Comparison of ENCODE assay signal across 13 mouse cellular contexts in the genomic region with DNA sequence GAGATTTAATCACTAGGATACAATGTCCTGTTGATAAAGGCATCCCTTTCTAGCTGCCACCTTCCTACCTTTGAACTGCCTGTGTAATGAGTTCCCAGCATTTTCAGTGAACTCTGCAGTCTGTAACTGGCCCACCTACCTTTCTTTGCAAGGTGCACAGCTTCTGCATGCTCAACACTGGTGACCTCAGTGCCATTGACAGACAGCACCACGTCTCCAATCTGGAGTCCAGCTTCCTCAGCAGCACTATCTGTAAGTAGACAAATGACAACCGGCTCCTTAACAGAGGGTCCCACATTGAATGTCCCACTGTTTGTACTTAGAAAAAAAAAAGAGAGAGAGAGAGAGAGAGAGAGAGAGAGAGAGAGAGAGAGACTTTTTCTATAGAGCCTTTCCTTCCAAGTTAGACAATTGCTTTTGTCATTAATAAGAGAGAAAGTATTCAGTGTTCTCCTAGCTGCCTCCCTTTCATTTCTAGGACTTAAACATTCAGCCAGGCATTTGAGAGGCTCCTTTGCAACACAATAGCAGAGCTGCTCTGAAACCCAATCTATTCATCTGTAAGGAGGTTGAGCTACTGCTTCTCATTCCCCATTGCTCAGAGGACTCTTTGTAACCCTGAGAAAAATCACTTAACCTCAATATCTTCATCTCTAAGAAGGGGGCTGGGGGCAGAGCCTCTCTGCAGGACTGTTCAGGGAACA. TPM values are rescaled to one million over a fixed set of nuclear protein-coding genes. Genes with fewer than 3 reads are reported as not detected.
DNase-seq lines count a peak whose midpoint lies in the region; ATAC-seq lines count a peak whose summit lies in the region.
"Had no signal": no experiment of that assay in that cellular context is flagged by ENCODE, and none has a peak within 500 bp of the region (broad histone marks: within the 10 kb centered on the region; RNA-seq: fewer than 3 reads in every experiment).

No protein-coding gene starts in this region.

- H3K27ac ChIP-seq in neural tube, embryonic 12.5 days: no peak overlapping the region
- no peak overlapping the region for H3K27ac ChIP-seq in embryonic facial prominence, embryonic 14.5 days (replicated peaks; ENCODE audit: low read depth, low read length)
- no peak overlapping the region for H3K27ac ChIP-seq in hindbrain, embryonic 14.5 days
- H3K27ac ChIP-seq in heart, embryonic 10.5 days: no peak overlapping the region
- H3K27ac ChIP-seq: hindbrain, embryonic 15.5 days had no signal

- ATAC-seq in neural tube, embryonic 12.5 days (ENCODE audit: low FRiP score, low read depth): peak; percentile 65
- ATAC-seq in embryonic facial prominence, embryonic 14.5 days (ENCODE audit: low read depth): peak; percentile 41; the same call in 1 of the 2 replicates
- peak; percentile 66; the same call in 1 of the 2 replicates for ATAC-seq in hindbrain, embryonic 14.5 days (ENCODE audit: low FRiP score)
- ATAC-seq: lung, postnatal 0 days had no signal

- H3K36me3 ChIP-seq in neural tube, embryonic 12.5 days: no peaks in the 10 kb centered on the region
- H3K36me3 ChIP-seq in embryonic facial prominence, embryonic 14.5 days (ENCODE audit: control insufficient read depth, insufficient read depth, low read length): no peaks in the 10 kb centered on the region
- no peaks in the 10 kb centered on the region for H3K36me3 ChIP-seq in hindbrain, embryonic 14.5 days (replicated peaks; ENCODE audit: control insufficient read depth, insufficient read depth)
- no peaks in the 10 kb centered on the region for H3K36me3 ChIP-seq in heart, embryonic 10.5 days
- H3K36me3 ChIP-seq: hindbrain, embryonic 15.5 days had no signal

- WGBS in neural tube, embryonic 12.5 days: 8% methylated on average over 2 of the region's 2 CpGs
- WGBS in embryonic facial prominence, embryonic 14.5 days: 13% methylated on average over 2 of the region's 2 CpGs
- WGBS in hindbrain, embryonic 14.5 days: 1% methylated on average over 2 of the region's 2 CpGs
- WGBS in heart, embryonic 10.5 days: 24% methylated on average over 2 of the region's 2 CpGs

- H3K9ac ChIP-seq in neural tube, embryonic 12.5 days: no peak overlapping the region
- no peak overlapping the region for H3K9ac ChIP-seq in embryonic facial prominence, embryonic 14.5 days (ENCODE audit: low read depth, low read length)
- H3K9ac ChIP-seq in hindbrain, embryonic 14.5 days: no peak overlapping the region
- H3K9ac ChIP-seq: hindbrain, embryonic 15.5 days had no signal

- no peaks in the 10 kb centered on the region for H3K9me3 ChIP-seq in neural tube, embryonic 12.5 days
- no peaks in the 10 kb centered on the region for H3K9me3 ChIP-seq in embryonic facial prominence, embryonic 14.5 days (ENCODE audit: control insufficient read depth, low read length)
- H3K9me3 ChIP-seq in hindbrain, embryonic 14.5 days (ENCODE audit: control insufficient read depth, low read length): no peaks in the 10 kb centered on the region
- H3K9me3 ChIP-seq in heart, embryonic 10.5 days: no peaks in the 10 kb centered on the region
- H3K9me3 ChIP-seq: hindbrain, embryonic 15.5 days had no signal

- no peak overlapping the region for H3K4me3 ChIP-seq in neural tube, embryonic 12.5 days
- no peak overlapping the region for H3K4me3 ChIP-seq in embryonic facial prominence, embryonic 14.5 days (ENCODE audit: low read depth, low read length)
- H3K4me3 ChIP-seq in hindbrain, embryonic 14.5 days (replicated peaks; ENCODE audit: low read length): no peak overlapping the region
- H3K4me3 ChIP-seq in heart, embryonic 10.5 days: no peak overlapping the region
- H3K4me3 ChIP-seq: hindbrain, embryonic 15.5 days had no signal

- no peaks in the 10 kb centered on the region for H3K27me3 ChIP-seq in neural tube, embryonic 12.5 days (replicated peaks)
- H3K27me3 ChIP-seq in embryonic facial prominence, embryonic 14.5 days (replicated peaks; ENCODE audit: control insufficient read depth, insufficient read depth, low read length): no peaks in the 10 kb centered on the region
- no peaks in the 10 kb centered on the region for H3K27me3 ChIP-seq in hindbrain, embryonic 14.5 days (ENCODE audit: control insufficient read depth, insufficient read depth, low read length)
- no peaks in the 10 kb centered on the region for H3K27me3 ChIP-seq in heart, embryonic 10.5 days (ENCODE audit: insufficient read depth, poor library complexity, severe bottlenecking)
- H3K27me3 ChIP-seq: hindbrain, embryonic 15.5 days had no signal

- DNase-seq in neural tube, embryonic 10.5 days (ENCODE audit: extremely low spot score, low spot score): no peak
- peak; percentile 12 for DNase-seq in embryonic facial prominence, embryonic 14.5 days (ENCODE audit: low spot score)
- no peak for DNase-seq in hindbrain, embryonic 14.5 days (ENCODE audit: low spot score)
- DNase-seq in left cerebral cortex, adult 18-20 months (ENCODE audit: low spot score in 2 of 2): no peak
- no peak for DNase-seq in layer of hippocampus, postnatal 10 days (ENCODE audit: low spot score in 2 of 2)
- no peak for DNase-seq in kidney, adult 8-10 months
- DNase-seq in heart, embryonic 10.5 days (ENCODE audit: low spot score): no peak
- DNase-seq: layer of hippocampus, postnatal 36 days; thymus, adult 18-20 months had no signal

- peak overlapping the region; percentile 14; the same call in 1 of the 2 replicates for H3K4me2 ChIP-seq in neural tube, embryonic 12.5 days (replicated peaks)
- H3K4me2 ChIP-seq in embryonic facial prominence, embryonic 14.5 days (ENCODE audit: low read depth, low read length): no peak overlapping the region
- H3K4me2 ChIP-seq in hindbrain, embryonic 14.5 days (replicated peaks): no peak overlapping the region
- H3K4me2 ChIP-seq: hindbrain, embryonic 15.5 days had no signal

- H3K4me1 ChIP-seq in neural tube, embryonic 12.5 days: peaks cover 3% of the 10 kb centered on the region; the same call in 1 of the 2 replicates
- no peaks in the 10 kb centered on the region for H3K4me1 ChIP-seq in embryonic facial prominence, embryonic 14.5 days (ENCODE audit: control insufficient read depth, insufficient read depth, low read length)
- 0 out of 2 replicates have a peak, but pooled peaks cover 8% of the 10 kb centered on the region for H3K4me1 ChIP-seq in hindbrain, embryonic 14.5 days (replicated peaks; ENCODE audit: control insufficient read depth, insufficient read depth, low read length)
- H3K4me1 ChIP-seq in heart, embryonic 10.5 days: no peaks in the 10 kb centered on the region
- H3K4me1 ChIP-seq: hindbrain, embryonic 15.5 days had no signal

RNA-seq across cellular contexts. Expression of a gene that starts 58.7 kb away (rescaled TPM):
- polyA plus RNA-seq in neural tube, embryonic 12.5 days (2016; fragmentation: Nextera tagmentation; extraction: Ambion mirVana): 3.8 TPM in 2 replicates
- polyA plus RNA-seq in embryonic facial prominence, embryonic 14.5 days (2014; fragmentation: Nextera tagmentation; extraction: Ambion mirVana): 0.42 TPM in 1 of 2 replicates, not detected in the other
- polyA plus RNA-seq in hindbrain, embryonic 14.5 days (2014; fragmentation: Nextera tagmentation; extraction: Ambion mirVana): 1.4 and 2.8 TPM in 2 replicates
- 1 to 10 TPM; 5.1 to 6.0 TPM for total RNA-seq in left cerebral cortex, adult 18-20 months (2021)
- 1 to 10 TPM; 1.1 to 1.7 TPM for total RNA-seq in layer of hippocampus, postnatal 10 days (2021)
- polyA plus RNA-seq in heart, embryonic 10.5 days (2016; fragmentation: Nextera tagmentation; extraction: Ambion mirVana): 0.19 TPM in 1 of 2 replicates, not detected in the other
- polyA plus RNA-seq: kidney, embryonic 16.5 days; lung, postnatal 0 days had no signal
